Mouse (Mus musculus): ENCODE measurements around the gene Tenm3. TPM values are rescaled to one million over a fixed set of nuclear protein-coding genes. Genes with fewer than 3 reads are reported as not detected.
"Not testable (repeated sequence)": the region's sequence is repeated elsewhere in the genome, so short reads cannot be mapped to it uniquely, and the experiment has no call there.

Tenm3 gene
- polyA plus RNA-seq, 1 experiment from 2014 or later, result 36.8 TPM

DNA sequence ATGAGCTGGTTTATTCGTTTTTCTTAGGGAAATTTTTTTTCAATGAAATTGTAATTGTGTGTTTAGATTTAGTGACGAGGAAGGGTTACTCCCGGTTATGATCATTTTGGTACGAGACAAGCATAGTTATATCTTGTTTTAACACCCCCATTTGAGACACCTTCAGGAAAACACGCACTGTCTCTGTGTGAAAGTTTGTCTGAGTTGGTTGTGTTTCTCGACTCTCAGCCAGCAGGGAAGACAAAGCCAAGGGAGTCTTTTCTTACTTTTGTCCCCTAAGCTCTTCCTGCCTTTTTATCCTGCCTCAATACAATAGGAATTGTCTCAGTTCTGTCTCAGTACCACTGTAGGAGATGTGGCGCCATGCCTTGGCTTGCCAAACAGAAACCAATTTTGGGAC, 660.0 kb downstream of the Tenm3 start:
- no peak overlapping the region for H3K9ac ChIP-seq
- 87% methylated on average over 7 of the region's 7 CpGs for WGBS
- no peak for ATAC-seq (ENCODE audit: low FRiP score, low read depth)

DNA sequence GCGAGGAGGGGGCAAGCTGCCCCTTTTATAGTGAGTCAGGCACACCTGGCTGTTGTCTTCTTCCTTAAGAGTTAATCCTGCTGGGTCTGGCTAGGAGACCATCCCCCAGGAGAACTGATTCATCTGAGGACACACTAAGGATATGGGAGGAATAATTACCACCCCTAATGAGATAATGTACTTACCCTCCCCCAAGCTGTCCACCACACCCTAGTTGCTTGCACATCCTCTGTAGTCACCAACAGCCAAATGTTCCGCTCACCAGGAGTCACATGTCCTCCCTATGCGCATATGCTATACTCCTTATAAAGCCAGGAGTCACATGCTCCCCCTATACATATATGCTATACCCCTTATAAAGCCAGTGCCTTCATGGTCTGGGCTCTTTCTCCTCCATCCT, 662.8 kb downstream of the Tenm3 start:
- Histone ChIP-seq H3K27me3 (replicated peaks) (no peaks in the 10 kb centered on the region), H3K36me3 (no peaks in the 10 kb centered on the region), H3K27ac (no peak overlapping the region), H3K4me1 (peaks cover 9% of the 10 kb centered on the region; the same call in 1 of the 2 replicates), H3K9ac (no peak overlapping the region), H3K4me3 (no peak overlapping the region), H3K9me3 (peaks cover 5% of the 10 kb centered on the region; the same call in 1 of the 2 replicates), H3K4me2 (replicated peaks) (no peak overlapping the region)
- no peak for ATAC-seq (ENCODE audit: low FRiP score, low read depth)
- WGBS, result 97% methylated on average over 3 of the region's 3 CpGs

More for the DNA sequence above, 660.0 kb downstream of the Tenm3 start:
- Histone ChIP-seq H3K4me3 (no peak overlapping the region), H3K27me3 (replicated peaks) (no peaks in the 10 kb centered on the region), H3K36me3 (no peaks in the 10 kb centered on the region), H3K9me3 (peaks cover 5% of the 10 kb centered on the region; the same call in 1 of the 2 replicates), H3K4me1 (0 out of 2 replicates have a peak, but pooled peaks cover 5% of the 10 kb centered on the region), H3K4me2 (replicated peaks) (no peak overlapping the region), H3K27ac (no peak overlapping the region)

- not testable (repeated sequence) for H3K27me3 ChIP-seq (replicated peaks); H3K4me1 ChIP-seq; H3K27ac ChIP-seq; H3K36me3 ChIP-seq; H3K9ac ChIP-seq; H3K4me3 ChIP-seq; H3K9me3 ChIP-seq; H3K4me2 ChIP-seq (replicated peaks); ATAC-seq (ENCODE audit: low FRiP score, low read depth)
- 92% methylated on average over 9 of the region's 9 CpGs for WGBS
These were observed 663.6 kb downstream of the Tenm3 start for GRCm38 (mm10) chr8:48180146-48180545.

DNA sequence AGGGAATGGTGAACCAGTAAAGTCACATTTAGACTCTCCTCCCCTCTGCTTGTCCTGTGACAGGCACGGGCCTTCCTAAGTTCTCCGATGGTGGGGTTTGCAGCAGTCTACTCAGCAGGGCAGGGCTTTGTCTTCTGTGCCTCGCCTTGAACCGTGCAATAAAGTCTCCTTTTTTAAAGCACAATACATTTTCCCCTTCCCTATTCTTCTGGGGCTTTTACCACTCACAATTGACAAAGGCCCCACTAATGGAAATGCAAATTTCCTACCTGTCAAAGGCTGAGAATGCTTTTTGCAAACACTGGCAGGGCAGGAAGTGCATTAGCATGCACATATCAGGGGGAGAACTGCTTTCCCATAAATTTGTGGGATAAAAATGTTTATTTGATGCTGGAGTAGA, 664.8 kb downstream of the Tenm3 start:
- no peaks in the 10 kb centered on the region for H3K27me3 ChIP-seq (replicated peaks)

DNA sequence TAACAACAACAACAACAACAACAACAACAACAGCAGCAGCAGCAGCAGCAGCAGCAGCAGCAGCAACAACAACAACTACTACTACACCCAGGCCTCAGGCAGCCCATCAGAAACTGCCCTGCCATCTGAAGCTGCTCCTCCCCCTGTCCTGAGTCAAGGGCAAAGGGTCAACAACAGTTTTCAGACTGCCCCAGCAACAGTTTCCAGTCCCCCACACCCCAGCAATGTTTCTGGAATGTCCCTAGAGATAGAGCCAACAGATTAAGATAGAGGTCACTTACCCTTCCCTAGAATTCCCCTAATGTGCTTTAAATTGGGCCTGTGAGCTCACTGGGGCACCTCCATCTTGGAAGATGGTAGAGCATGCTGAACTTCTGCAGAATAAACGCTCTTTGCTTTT, 665.9 kb downstream of the Tenm3 start:
- no peak for ATAC-seq (ENCODE audit: low FRiP score, low read depth)
- H3K4me1 ChIP-seq, result peaks cover 9% of the 10 kb centered on the region; the same call in 1 of the 2 replicates
- H3K9me3 ChIP-seq, result peaks cover 12% of the 10 kb centered on the region; the same call in 1 of the 2 replicates
- no peaks in the 10 kb centered on the region for H3K36me3 ChIP-seq
- no peaks in the 10 kb centered on the region for H3K27me3 ChIP-seq (replicated peaks)
- WGBS, result 93% methylated on average over 1 of the region's 1 CpGs
- no peak overlapping the region for H3K4me2 ChIP-seq (replicated peaks)
- no peak overlapping the region for H3K9ac ChIP-seq
- no peak overlapping the region for H3K27ac ChIP-seq
- no peak overlapping the region for H3K4me3 ChIP-seq

More for the DNA sequence above, 664.8 kb downstream of the Tenm3 start:
- ATAC-seq (ENCODE audit: low FRiP score, low read depth), result peak; percentile 64
- no peak overlapping the region for H3K4me3 ChIP-seq
- peaks cover 9% of the 10 kb centered on the region; the same call in 1 of the 2 replicates for H3K9me3 ChIP-seq
- peaks cover 9% of the 10 kb centered on the region; the same call in 1 of the 2 replicates for H3K4me1 ChIP-seq
- WGBS, result 17% methylated on average over 4 of the region's 4 CpGs
- no peak overlapping the region for H3K9ac ChIP-seq
- no peaks in the 10 kb centered on the region for H3K36me3 ChIP-seq
- H3K4me2 ChIP-seq (replicated peaks), result peak overlapping the region; percentile 7
- H3K27ac ChIP-seq, result no peak overlapping the region
